Mouse (Mus musculus): Measurements from ENCODE around the gene Ttyh2.

- no peak for TF ChIP-seq CTCF (IDR thresholded peaks at IDR 0.05; ENCODE audit: borderline replicate concordance, insufficient read depth, low read depth, low read length)
- no peak for TF ChIP-seq POLR2A (IDR thresholded peaks at IDR 0.05; ENCODE audit: borderline replicate concordance, insufficient read depth, low read length)
Measured at GRCm38 (mm10) chr11:114728333-114728732, 53.1 kb downstream of the Ttyh2 start.

Data from cerebellum, adult 2 months (tissue).